Mouse (Mus musculus) embryonic facial prominence, embryonic 10.5 days (tissue): ENCODE measurements around the gene Vmn2r52. TPM values are rescaled to one million over a fixed set of nuclear protein-coding genes. Genes with fewer than 3 reads are reported as not detected.
"Not testable (repeated sequence)": the region's sequence is repeated elsewhere in the genome, so short reads cannot be mapped to it uniquely, and the experiment has no call there.

Experiments
- DNase-seq: peaks from one replicate; pipeline ENCODE4 v3.0.0-alpha.2; 2017; ENCODE audit warnings: low spot score
- H3K27ac ChIP-seq: fragments of 300-500 bp; sonication (generic); replicated peaks from 2 replicates; pipeline ENCODE4 v1.5.1; 2016; ENCODE audit warnings: mild to moderate bottlenecking
- H3K27me3 ChIP-seq: fragments of 300-500 bp; sonication (generic); replicated peaks from 2 replicates; pipeline ENCODE4 v1.6.1; 2016; ENCODE audit warnings: low read depth, mild to moderate bottlenecking; ENCODE audit not compliant: poor library complexity, severe bottlenecking
- H3K36me3 ChIP-seq: fragments of 300-500 bp; sonication (generic); replicated peaks from 2 replicates; pipeline ENCODE4 v1.6.1; 2016; ENCODE audit warnings: mild to moderate bottlenecking, moderate library complexity
- H3K4me1 ChIP-seq: fragments of 300-500 bp; sonication (generic); 2 replicates; pipeline ENCODE4 v1.6.1; 2016
- H3K4me3 ChIP-seq: fragments of 300-500 bp; sonication (generic); 2 replicates; pipeline ENCODE4 v1.5.1; 2016; ENCODE audit warnings: mild to moderate bottlenecking, moderate library complexity
- H3K9me3 ChIP-seq: fragments of 300-500 bp; sonication (generic); 2 replicates; pipeline ENCODE4 v1.6.1; 2016; ENCODE audit warnings: mild to moderate bottlenecking
- WGBS: fragments of 180-500 bp; shearing (Covaris S2); methylation state at CpG from one replicate; pipeline ENCODE4 v1.1.7; 2016; 5-methylcytosine and 5-hydroxymethylcytosine counted together
- polyA plus RNA-seq: library from polyadenylated mRNA; unstranded; fragments of >200 nt; fragmentation: Nextera tagmentation; extraction: Ambion mirVana; gene quantifications from 2 replicates; pipeline ENCODE4 v1.2.1, GENCODE M21; 2016

Gene Vmn2r52
- polyA plus RNA-seq: not detected in 2 replicates

DNA sequence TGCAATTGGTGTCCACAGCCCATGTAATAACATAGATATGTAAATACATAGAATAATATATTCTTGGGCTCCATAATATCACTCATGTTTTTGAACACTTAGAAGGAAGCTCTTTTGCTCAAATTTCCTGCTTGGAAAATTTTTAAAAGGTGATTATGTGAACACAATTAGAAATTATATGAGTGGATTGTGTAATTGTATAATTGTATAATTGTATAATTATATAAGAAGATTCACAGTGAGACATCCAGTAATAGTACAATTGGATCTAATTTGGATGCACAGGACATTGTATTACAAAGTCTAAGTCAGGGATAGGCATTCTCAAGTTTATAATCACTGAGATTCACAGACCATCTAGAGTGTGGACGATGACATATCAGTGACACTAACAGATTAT, at the start of gene Vmn2r52:
Vmn2r52 (minus strand) TSS at position 101 of the 400 bp plus-strand sequence.
- Histone ChIP-seq H3K36me3 (no peaks in the 10 kb centered on the region), H3K4me1 (no peaks in the 10 kb centered on the region), H3K4me3 (no peak within 1 kb of the TSS), H3K27me3 (no peaks in the 10 kb centered on the region), H3K9me3 (peaks cover 36% of the 10 kb centered on the region; the same call in 1 of the 2 replicates), H3K27ac (no peak within 1 kb of the TSS)
- no peak for DNase-seq
- 87% methylated on average over 1 of the region's 1 CpGs for WGBS

DNA sequence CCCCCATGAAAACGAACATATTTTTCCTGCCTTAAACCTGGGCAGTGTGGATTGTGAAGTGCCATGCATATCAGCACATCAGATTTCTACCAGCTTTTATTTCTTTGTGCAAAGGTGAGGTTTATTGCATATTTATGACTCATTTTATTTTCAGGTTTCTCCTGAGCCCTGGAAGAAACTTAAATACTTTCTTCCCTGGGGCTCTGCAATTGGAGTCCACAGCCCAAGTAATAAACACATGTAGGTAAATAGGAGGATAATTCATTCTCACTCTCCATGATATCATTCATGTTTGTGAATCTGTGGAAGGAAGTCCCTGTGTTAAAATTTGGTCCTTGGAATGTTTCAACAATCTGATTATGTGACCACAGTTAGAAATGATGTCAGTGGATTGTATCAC, 70.7 kb downstream of the Vmn2r52 start, which contains the start of gene Vmn2r51:
Vmn2r51 (minus strand) TSS at position 101 of the 400 bp plus-strand sequence.
- not testable (repeated sequence) for H3K27me3 ChIP-seq, H3K4me1 ChIP-seq, H3K4me3 ChIP-seq, DNase-seq, H3K27ac ChIP-seq, H3K36me3 ChIP-seq
- H3K9me3 ChIP-seq: peaks cover 18% of the 10 kb centered on the region
- WGBS: 78% methylated on average over 1 of the region's 1 CpGs

Other genes with a start within 250 kb of the Vmn2r52 start
- not detected in 2 replicates for gene Vmn2r48, start 223.0 kb downstream of the Vmn2r52 start, polyA plus RNA-seq
- not detected in 2 replicates for gene Vmn2r49, start 184.3 kb downstream of the Vmn2r52 start, polyA plus RNA-seq
- not detected in 2 replicates for gene Vmn2r50, start 123.3 kb downstream of the Vmn2r52 start, polyA plus RNA-seq
- gene Vmn2r51, start 70.8 kb downstream of the Vmn2r52 start, polyA plus RNA-seq: not detected in 2 replicates
- not detected in 2 replicates for gene Vmn1r66, start 101.4 kb upstream of the Vmn2r52 start, polyA plus RNA-seq